Mouse (Mus musculus): ENCODE results near the gene Suco. TPM values are rescaled to one million over a fixed set of nuclear protein-coding genes. Genes with fewer than 3 reads are reported as not detected.

The Suco gene
- polyA plus RNA-seq, 1 experiment from 2014 or later: 11.4 TPM

DNA sequence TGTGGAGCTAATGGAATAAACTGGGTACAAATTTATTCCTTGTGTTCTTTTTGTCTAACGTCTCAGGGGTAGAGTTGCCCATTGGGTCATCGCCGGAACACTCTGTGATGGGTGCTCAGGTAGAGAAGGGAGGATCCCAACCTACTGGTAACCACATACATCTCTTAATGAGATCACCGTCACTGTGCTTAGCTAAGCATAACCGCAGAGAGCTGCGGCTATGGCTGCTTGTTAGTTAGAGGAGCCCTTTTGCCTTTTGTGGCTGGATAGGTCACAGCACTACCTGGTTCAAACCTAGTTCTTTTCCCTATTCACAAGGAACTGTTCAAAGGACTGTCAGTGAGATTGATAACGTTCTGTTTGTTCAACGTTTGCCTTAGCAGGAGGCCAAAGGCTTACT lies 32.6 kb upstream of the Suco start:
- Histone ChIP-seq H3K4me3 (ENCODE audit: low read depth, low read length) (no peak overlapping the region), H3K36me3 (ENCODE audit: control insufficient read depth, insufficient read depth, low read length) (no peaks in the 10 kb centered on the region), H3K27me3 (ENCODE audit: control insufficient read depth, insufficient read depth, low read length) (no peaks in the 10 kb centered on the region), H3K4me1 (replicated peaks; ENCODE audit: control insufficient read depth, insufficient read depth) (no peaks in the 10 kb centered on the region), H3K9ac (ENCODE audit: low read length) (no peak overlapping the region), H3K27ac (replicated peaks) (no peak overlapping the region), H3K4me2 (replicated peaks; ENCODE audit: low read depth) (no peak overlapping the region), H3K9me3 (ENCODE audit: control insufficient read depth, low read length) (no peaks in the 10 kb centered on the region)
- no peak for DNase-seq (ENCODE audit: low spot score)
- TF ChIP-seq CTCF (IDR thresholded peaks at IDR 0.05; ENCODE audit: low read depth) (no peak), EP300 (optimal IDR thresholded peaks at IDR 0.05) (no peak)
- 57% methylated on average over 8 of the region's 8 CpGs for WGBS
- ATAC-seq (ENCODE audit: low FRiP score, low TSS enrichment): peak; percentile 69

DNA sequence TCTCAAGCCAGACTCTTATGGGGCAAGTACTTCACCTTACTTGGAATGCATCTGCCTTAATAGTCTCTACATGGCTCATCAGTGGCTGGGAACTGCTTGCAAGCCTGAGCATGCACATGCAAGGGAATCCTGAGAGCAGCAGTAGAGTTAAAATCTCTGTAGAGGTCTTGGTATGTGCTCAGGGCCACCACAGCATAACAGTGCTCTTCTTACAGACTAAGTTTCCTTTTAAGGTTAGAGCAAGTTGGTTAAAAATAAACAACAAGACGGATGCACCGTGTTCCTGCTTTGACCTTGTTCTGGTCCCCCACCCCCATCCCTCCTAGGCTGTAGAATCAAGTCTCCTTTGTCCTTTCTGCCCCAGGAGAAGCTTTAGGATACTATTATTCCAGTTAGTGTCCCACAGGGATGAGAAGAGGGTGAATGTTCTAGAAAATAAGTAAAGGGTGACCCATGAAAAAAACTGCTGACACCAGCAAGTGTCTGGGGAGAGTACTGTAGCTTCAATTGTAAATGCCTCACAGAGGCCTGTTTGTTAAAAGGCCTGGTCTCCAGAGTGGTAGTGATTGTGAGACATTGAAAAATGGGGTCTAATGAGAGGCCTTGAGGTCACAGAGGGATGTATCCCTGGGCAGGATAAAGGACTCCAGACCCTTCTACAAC lies 31.4 kb upstream of the Suco start:
- no peaks in the 10 kb centered on the region for H3K9me3 ChIP-seq (ENCODE audit: control insufficient read depth, low read length)
- H3K4me3 ChIP-seq (ENCODE audit: low read depth, low read length): no peak overlapping the region
- H3K27me3 ChIP-seq (ENCODE audit: control insufficient read depth, insufficient read depth, low read length): no peaks in the 10 kb centered on the region
- no peak overlapping the region for H3K4me2 ChIP-seq (replicated peaks; ENCODE audit: low read depth)
- DNase-seq (ENCODE audit: low spot score): no peak
- H3K4me1 ChIP-seq (replicated peaks; ENCODE audit: control insufficient read depth, insufficient read depth): no peaks in the 10 kb centered on the region
- no peak overlapping the region for H3K9ac ChIP-seq (ENCODE audit: low read length)
- peak; percentile 61; the same call in 1 of the 2 replicates for ATAC-seq (ENCODE audit: low FRiP score, low TSS enrichment)
- WGBS: 5% methylated on average over 2 of the region's 2 CpGs
- H3K27ac ChIP-seq (replicated peaks): peak overlapping the region; percentile 53
- TF ChIP-seq EP300 (optimal IDR thresholded peaks at IDR 0.05): no peak
- TF ChIP-seq CTCF (IDR thresholded peaks at IDR 0.05; ENCODE audit: low read depth): no peak
- no peaks in the 10 kb centered on the region for H3K36me3 ChIP-seq (ENCODE audit: control insufficient read depth, insufficient read depth, low read length)

DNA sequence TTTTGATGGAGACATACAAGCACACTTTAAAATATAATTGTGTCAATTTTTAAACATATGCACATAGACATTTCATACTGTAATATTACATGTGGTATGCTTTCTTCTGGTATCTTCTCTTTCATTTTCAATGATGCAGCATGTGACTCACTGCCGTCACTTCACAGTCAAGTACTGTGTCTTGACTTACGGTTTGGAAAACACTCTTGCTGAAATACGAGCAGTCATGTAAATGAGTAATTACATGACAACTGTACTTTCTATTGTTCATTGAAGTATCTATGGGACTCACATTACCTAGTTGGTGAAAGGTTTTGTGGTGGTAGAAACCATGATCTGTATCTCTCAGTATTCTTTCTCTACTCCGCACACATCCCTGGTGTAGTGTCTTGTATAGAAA lies 30.6 kb upstream of the Suco start:
- DNase-seq (ENCODE audit: low spot score): no peak
- Histone ChIP-seq H3K27me3 (ENCODE audit: control insufficient read depth, insufficient read depth, low read length) (no peaks in the 10 kb centered on the region), H3K27ac (replicated peaks) (no peak overlapping the region), H3K4me2 (replicated peaks; ENCODE audit: low read depth) (no peak overlapping the region), H3K9me3 (ENCODE audit: control insufficient read depth, low read length) (no peaks in the 10 kb centered on the region), H3K9ac (ENCODE audit: low read length) (no peak overlapping the region), H3K4me1 (replicated peaks; ENCODE audit: control insufficient read depth, insufficient read depth) (no peaks in the 10 kb centered on the region), H3K36me3 (ENCODE audit: control insufficient read depth, insufficient read depth, low read length) (no peaks in the 10 kb centered on the region), H3K4me3 (ENCODE audit: low read depth, low read length) (no peak overlapping the region)
- no peak for ATAC-seq (ENCODE audit: low FRiP score, low TSS enrichment)
- WGBS: 77% methylated on average over 4 of the region's 4 CpGs
- TF ChIP-seq EP300 (optimal IDR thresholded peaks at IDR 0.05): no peak
- no peak for TF ChIP-seq CTCF (IDR thresholded peaks at IDR 0.05; ENCODE audit: low read depth)

DNA sequence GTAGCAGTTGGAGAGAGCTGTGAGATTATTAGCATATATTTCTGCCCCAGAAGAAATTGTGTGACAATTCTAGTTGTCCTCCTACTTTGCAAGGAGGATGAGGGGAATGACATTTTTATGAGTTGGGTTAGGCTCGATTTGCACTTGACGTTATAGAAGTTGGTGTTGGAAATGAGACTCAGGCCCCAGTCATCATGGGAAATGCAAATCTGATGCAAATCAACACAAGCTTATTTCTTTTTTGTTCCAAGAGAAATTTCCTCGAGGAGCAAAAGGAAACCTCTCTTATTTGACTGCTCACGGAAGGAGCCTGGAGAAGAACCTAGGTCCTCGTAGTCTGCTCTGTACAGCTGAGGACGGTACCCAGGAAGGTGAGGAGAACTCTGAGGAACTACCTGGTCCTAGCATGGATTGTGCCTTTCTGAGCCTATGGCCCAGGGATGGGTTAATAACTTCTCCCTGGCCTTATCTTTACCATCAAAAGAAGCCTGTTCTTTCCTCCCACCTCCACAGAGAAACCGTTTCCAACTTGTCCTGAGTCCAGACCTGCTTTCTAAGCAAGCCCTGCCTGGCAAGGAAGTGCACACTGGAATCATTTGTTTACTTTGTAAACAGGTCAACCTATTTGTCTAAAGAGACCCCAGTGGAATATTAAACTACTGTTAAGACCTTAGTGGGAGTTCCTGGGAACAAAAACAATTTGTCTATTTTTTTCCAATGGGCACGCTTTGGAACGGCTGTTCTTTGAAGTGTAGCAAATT lies 26.4 kb upstream of the Suco start:
- ATAC-seq (ENCODE audit: low FRiP score, low TSS enrichment): no peak
- Histone ChIP-seq H3K4me1 (replicated peaks; ENCODE audit: control insufficient read depth, insufficient read depth) (no peaks in the 10 kb centered on the region), H3K27me3 (ENCODE audit: control insufficient read depth, insufficient read depth, low read length) (no peaks in the 10 kb centered on the region), H3K4me3 (ENCODE audit: low read depth, low read length) (no peak overlapping the region), H3K4me2 (replicated peaks; ENCODE audit: low read depth) (no peak overlapping the region), H3K27ac (replicated peaks) (no peak overlapping the region), H3K9ac (ENCODE audit: low read length) (no peak overlapping the region), H3K9me3 (ENCODE audit: control insufficient read depth, low read length) (no peaks in the 10 kb centered on the region), H3K36me3 (ENCODE audit: control insufficient read depth, insufficient read depth, low read length) (no peaks in the 10 kb centered on the region)
- WGBS: 62% methylated on average over 9 of the region's 9 CpGs
- DNase-seq (ENCODE audit: low spot score): no peak
- TF ChIP-seq EP300 (optimal IDR thresholded peaks at IDR 0.05) (no peak), CTCF (IDR thresholded peaks at IDR 0.05; ENCODE audit: low read depth) (no peak)

DNA sequence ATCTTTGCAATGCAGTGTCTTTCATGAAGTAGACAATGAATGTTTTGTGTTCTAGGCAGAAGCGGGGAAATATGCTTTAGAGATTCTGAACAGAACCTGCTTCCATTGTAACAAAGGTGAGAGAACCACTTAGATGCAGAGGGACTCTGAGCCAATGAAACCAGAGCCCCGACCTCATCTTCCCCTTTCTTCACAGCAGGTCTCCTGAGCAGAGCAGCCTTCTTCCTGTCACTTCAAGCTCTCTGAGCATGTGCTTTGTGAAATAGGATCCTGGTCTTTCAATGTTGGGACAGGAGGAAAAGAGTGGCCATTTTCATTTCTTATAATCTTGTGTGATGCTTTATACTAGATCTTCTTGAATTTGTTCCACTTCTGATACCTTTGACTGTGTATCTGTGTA lies 23.6 kb upstream of the Suco start:
- no peaks in the 10 kb centered on the region for H3K4me1 ChIP-seq (replicated peaks; ENCODE audit: control insufficient read depth, insufficient read depth)
- no peaks in the 10 kb centered on the region for H3K27me3 ChIP-seq (ENCODE audit: control insufficient read depth, insufficient read depth, low read length)
- no peaks in the 10 kb centered on the region for H3K36me3 ChIP-seq (ENCODE audit: control insufficient read depth, insufficient read depth, low read length)
- H3K4me2 ChIP-seq (replicated peaks; ENCODE audit: low read depth): no peak overlapping the region
- H3K9me3 ChIP-seq (ENCODE audit: control insufficient read depth, low read length): no peaks in the 10 kb centered on the region
- no peak overlapping the region for H3K9ac ChIP-seq (ENCODE audit: low read length)
- WGBS: 59% methylated on average over 2 of the region's 2 CpGs
- DNase-seq (ENCODE audit: low spot score): no peak
- ATAC-seq (ENCODE audit: low FRiP score, low TSS enrichment): no peak
- no peak overlapping the region for H3K4me3 ChIP-seq (ENCODE audit: low read depth, low read length)
- TF ChIP-seq CTCF (IDR thresholded peaks at IDR 0.05; ENCODE audit: low read depth) (no peak), EP300 (optimal IDR thresholded peaks at IDR 0.05) (no peak)
- H3K27ac ChIP-seq (replicated peaks): no peak overlapping the region

DNA sequence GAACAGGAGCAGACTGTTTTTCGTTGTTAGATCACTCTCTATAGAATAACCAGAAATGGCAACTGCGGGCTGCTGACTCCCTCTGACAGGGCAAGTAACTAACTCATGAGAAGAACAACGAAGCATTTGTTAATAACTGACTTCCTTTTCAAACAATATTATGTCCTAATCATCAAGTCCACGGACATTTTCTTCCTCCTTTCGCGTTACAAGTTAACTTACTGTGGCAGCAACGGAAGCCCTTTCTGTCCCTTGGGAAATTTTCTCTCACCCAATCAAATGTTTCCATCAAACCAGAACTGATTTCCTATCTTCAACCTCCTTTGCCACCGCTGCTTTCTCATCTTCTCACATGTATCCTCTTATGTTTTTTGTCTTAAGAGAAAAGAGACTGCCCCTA lies 20.8 kb upstream of the Suco start:
- no peak overlapping the region for H3K4me3 ChIP-seq (ENCODE audit: low read depth, low read length)
- H3K4me1 ChIP-seq (replicated peaks; ENCODE audit: control insufficient read depth, insufficient read depth): no peaks in the 10 kb centered on the region
- no peak for TF ChIP-seq CTCF (IDR thresholded peaks at IDR 0.05; ENCODE audit: low read depth)
- TF ChIP-seq EP300 (optimal IDR thresholded peaks at IDR 0.05): no peak
- H3K36me3 ChIP-seq (ENCODE audit: control insufficient read depth, insufficient read depth, low read length): no peaks in the 10 kb centered on the region
- no peaks in the 10 kb centered on the region for H3K27me3 ChIP-seq (ENCODE audit: control insufficient read depth, insufficient read depth, low read length)
- WGBS: 65% methylated on average over 8 of the region's 8 CpGs
- H3K4me2 ChIP-seq (replicated peaks; ENCODE audit: low read depth): no peak overlapping the region
- H3K27ac ChIP-seq (replicated peaks): no peak overlapping the region
- no peak for ATAC-seq (ENCODE audit: low FRiP score, low TSS enrichment)
- no peaks in the 10 kb centered on the region for H3K9me3 ChIP-seq (ENCODE audit: control insufficient read depth, low read length)
- DNase-seq (ENCODE audit: low spot score): no peak
- H3K9ac ChIP-seq (ENCODE audit: low read length): no peak overlapping the region

Measured in stomach, postnatal 0 days (tissue).